Mouse (Mus musculus) testis, postnatal 14 days (tissue): Measurements from ENCODE around the gene Hspg2.

Experiments used
- DNase-seq: peaks from one replicate; pipeline ENCODE4 v3.0.0; 2021; ENCODE audit warnings: low spot score

The Hspg2 gene

GRCm38 (mm10) chr4:137502183-137502582, 33.6 kb downstream of the Hspg2 start:
- DNase-seq: no peak

- peak; percentile 39 for DNase-seq
These were observed 34.2 kb downstream of the Hspg2 start for GRCm38 (mm10) chr4:137502801-137503200.

GRCm38 (mm10) chr4:137503509-137503971, 35.0 kb downstream of the Hspg2 start:
- DNase-seq: no peak

GRCm38 (mm10) chr4:137506629-137507028, 38.1 kb downstream of the Hspg2 start:
- DNase-seq: no peak

- DNase-seq: no peak
These were observed 41.0 kb downstream of the Hspg2 start for GRCm38 (mm10) chr4:137509528-137509927.

GRCm38 (mm10) chr4:137510021-137510696, 41.6 kb downstream of the Hspg2 start:
- DNase-seq: no peak

- DNase-seq: no peak
These were observed 44.3 kb downstream of the Hspg2 start for GRCm38 (mm10) chr4:137512897-137513296.

GRCm38 (mm10) chr4:137517989-137518691, 49.6 kb downstream of the Hspg2 start:
- DNase-seq: no peak

GRCm38 (mm10) chr4:137518746-137519145, 50.2 kb downstream of the Hspg2 start:
- no peak for DNase-seq

- DNase-seq: no peak
These were observed 51.8 kb downstream of the Hspg2 start for GRCm38 (mm10) chr4:137520346-137520745.

- peak; percentile 31 for DNase-seq
These were observed 53.4 kb downstream of the Hspg2 start for GRCm38 (mm10) chr4:137521966-137522365.

- peak; percentile 57 for DNase-seq
These were observed 56.9 kb downstream of the Hspg2 start for GRCm38 (mm10) chr4:137525426-137525825.

- no peak for DNase-seq
These were observed 58.8 kb downstream of the Hspg2 start for GRCm38 (mm10) chr4:137527368-137527767.

GRCm38 (mm10) chr4:137527872-137528271, 59.3 kb downstream of the Hspg2 start:
- DNase-seq: no peak

GRCm38 (mm10) chr4:137540356-137540755, 71.8 kb downstream of the Hspg2 start:
- DNase-seq: no peak

- DNase-seq: no peak
These were observed 74.4 kb downstream of the Hspg2 start for GRCm38 (mm10) chr4:137542968-137543367.

- DNase-seq: no peak
These were observed 77.0 kb downstream of the Hspg2 start for GRCm38 (mm10) chr4:137545568-137545967.

- no peak for DNase-seq
These were observed 77.5 kb downstream of the Hspg2 start for GRCm38 (mm10) chr4:137546003-137546525.

- DNase-seq: no peak
These were observed 84.9 kb downstream of the Hspg2 start for GRCm38 (mm10) chr4:137553466-137553865.

GRCm38 (mm10) chr4:137556673-137557210, 88.2 kb downstream of the Hspg2 start:
- DNase-seq: no peak

GRCm38 (mm10) chr4:137569873-137570272, 101.3 kb downstream of the Hspg2 start:
- no peak for DNase-seq

- no peak for DNase-seq
These were observed 105.9 kb downstream of the Hspg2 start, which contains the start of gene Ldlrad2 for GRCm38 (mm10) chr4:137574469-137574868. Ldlrad2 (minus strand) TSS chr4:137574569.

- DNase-seq: no peak
These were observed 108.9 kb downstream of the Hspg2 start for GRCm38 (mm10) chr4:137577486-137577885.
